Mouse (Mus musculus) layer of hippocampus, adult 9-11 months (tissue): ENCODE results near the gene Tspan3.
A peak's percentile ranks its signal among the peaks of the same experiment; 100 is the strongest.

Experiments
- DNase-seq: peaks from one replicate; pipeline ENCODE4 v3.0.0; 2022

Tspan3 gene

GRCm38 (mm10) chr9:56165377-56165776, at the start of gene Tspan3:
Gene Tspan3, minus strand, starts transcription at chr9:56165477.
- DNase-seq = no peak

GRCm38 (mm10) chr9:56213451-56214291, 48.4 kb upstream of the Tspan3 start:
- DNase-seq = peak; percentile 74

DNA sequence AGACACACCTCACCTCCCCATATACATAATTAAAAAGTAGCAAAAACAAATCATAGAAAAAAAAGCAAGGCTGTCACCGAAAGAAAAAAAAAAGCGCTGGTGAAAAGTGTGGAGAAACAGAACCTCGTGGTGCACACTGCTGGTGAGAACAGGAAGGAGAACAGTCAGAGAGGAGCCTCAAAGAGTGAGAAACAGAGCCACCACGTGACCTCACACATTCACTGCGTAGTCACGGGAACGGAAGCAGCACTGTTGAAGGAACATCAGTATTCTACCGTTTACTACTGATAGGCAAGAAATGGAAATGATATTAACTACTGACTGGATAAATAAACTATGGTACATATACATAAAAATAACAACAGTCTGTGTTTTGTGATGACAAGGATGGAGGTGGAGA, 43.5 kb upstream of the Tspan3 start:
- no peak for DNase-seq

- no peak for DNase-seq
These were observed 42.2 kb upstream of the Tspan3 start for GRCm38 (mm10) chr9:56207516-56207915.

DNA sequence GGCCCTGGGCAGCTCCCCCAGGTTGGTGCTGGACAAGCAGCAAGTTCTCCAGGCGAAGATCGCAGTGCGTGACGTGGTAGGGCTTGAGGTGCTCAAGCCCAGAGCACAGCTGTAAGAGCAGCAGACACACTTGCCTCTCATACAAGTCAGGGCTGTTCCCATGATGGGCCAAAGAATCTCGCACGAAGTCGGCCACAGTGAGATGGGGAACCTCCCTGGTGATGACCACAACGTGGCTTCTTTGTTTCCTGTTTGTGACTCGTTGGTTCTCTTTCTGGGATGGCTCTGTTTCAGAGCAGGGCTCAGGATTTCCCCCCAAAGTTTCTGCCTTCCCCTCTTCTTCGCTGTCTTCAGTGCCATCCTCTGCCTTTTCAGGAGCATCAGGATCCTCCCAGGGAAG, 41.8 kb upstream of the Tspan3 start:
- no peak for DNase-seq

DNA sequence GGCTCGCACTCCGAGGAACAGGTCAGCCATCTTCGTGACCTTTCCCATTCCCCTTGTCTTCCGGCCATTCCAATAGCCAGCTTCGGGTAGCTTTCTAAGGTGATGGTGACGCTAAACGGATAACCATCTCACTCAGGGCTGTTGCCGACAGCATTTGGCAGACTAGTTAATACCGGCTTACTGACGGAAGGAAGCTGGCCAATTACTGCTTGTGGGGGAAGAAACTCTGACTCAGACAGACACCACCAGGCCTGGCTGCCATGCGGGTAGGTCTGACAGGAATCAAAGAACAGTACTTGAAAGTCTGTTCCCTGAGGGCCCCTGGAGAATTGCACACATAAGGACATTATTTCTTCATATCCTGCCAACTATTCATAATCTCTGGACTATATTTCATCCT, 40.1 kb upstream of the Tspan3 start:
- DNase-seq = peak; percentile 21

DNA sequence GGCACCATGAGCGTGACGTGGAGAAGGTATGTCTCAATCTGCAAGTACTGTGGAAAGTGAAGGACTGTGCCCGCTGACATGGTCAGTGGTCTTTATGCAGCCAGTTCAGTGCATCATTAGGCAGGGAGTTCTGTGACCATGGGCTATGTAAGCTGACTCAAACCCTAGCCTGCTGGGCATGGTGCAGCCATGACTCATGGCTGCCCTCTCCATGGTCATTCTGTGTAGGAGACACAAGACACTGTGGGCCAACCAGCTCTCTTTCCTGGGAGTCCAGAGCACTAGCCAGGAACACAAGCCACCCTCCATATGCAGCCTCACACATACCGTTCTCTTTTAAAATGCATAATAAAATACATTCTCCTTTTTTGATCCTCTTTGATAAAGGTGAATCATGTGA, 39.0 kb upstream of the Tspan3 start:
- DNase-seq = no peak

GRCm38 (mm10) chr9:56200645-56201314, 35.5 kb upstream of the Tspan3 start:
- DNase-seq = peak; percentile 65

DNA sequence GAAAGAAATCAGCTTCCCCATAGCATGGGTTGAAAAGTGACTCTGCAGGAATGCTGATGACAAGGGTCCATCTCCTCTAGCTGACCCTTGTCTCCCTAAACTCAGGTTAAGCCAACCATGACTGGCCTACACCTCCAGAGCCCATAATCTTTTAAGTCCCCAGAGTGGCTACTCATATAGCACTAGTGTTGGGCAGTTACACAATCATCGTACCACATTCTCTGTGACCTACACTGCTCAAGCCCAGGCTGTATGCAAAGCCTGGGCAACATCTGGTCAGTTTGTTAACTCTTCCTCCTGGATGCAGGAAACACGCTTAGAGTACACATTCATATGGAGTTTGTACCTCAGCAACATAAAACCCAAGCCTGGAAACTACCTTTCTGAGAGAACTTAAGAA, 34.9 kb upstream of the Tspan3 start:
- DNase-seq = no peak

DNA sequence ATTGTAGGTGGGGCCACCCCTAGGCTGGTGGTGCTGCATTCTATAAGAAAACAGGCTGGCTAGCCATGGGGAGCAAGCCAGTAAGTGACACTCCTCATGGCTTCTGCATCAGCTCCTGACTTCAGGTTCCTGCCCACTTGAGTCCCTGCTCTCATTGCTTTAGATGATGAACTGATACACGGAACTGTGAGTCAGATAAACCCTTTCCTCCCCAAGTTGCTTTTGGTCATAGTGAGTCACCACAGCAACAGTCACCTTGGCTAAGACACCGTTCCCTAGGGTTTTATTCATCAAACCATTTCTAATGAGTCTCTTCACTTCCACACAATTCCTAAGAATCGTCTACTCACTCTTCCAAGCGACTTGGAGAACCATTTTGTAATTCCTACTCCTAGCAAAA, 31.6 kb upstream of the Tspan3 start:
- DNase-seq = no peak

DNA sequence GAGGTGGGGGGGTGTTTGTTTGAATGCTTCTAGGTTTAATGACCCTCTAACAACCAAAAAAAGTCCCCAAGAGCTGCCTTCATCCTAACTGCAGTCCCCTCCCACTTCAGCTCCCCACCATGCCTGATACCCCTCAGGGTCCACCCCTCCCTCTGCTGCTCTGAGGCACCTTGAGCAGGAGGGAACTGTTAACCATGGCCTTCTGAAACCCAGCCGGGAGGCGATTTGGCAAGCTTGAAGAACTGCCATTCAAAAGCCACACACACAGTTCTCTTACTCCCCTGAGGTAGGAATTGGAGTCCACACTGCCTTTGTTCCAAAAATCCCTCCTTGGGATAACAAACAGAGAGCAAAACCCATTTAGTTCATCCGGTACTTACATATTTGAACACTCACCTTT, 29.9 kb upstream of the Tspan3 start:
- no peak for DNase-seq

DNA sequence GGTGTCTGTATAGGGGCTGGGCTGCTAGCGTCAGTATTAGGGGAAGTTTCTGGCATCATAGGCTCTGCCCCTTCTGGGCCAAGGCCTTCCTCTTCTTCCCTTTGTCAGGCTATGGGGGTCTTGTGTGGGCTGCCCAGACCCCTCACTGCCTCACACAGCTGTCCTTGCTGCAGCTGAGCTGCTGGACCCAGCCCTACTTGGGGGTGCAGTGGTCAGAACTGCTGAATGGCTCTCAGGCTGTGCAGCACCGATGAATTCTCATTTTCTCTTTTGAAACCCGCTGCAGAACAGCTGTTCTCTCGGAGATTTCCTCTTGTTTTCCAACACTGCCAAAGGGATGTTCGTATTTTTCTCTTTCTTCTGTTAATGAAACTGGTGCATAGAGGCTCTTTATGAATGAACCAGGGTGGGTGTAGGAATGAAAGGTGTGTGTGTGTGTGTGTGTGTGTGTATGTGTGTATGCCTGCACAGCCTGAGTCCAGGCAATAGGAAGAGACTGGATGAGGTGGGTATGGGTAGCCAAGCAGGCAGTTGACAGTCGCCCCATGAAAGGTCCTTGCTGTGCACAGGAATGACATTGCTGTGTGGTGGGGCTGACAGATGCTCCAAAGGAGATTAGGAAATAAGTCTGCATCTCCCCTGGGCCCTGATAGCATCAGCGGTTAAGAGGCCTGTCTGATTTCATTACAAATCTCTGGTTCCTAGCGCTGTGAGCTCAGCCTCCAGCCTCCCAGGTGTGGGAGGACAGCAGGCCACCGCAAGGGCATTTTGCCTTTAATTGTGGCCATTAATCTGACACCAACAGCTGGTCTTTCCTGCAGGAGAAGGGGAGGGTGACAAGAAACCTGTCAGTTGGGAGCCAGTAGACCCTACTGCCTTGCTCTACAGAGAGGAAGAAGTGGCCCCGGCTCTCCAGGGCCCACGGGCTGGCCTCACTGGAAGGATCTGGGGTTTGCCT, 26.5 kb upstream of the Tspan3 start:
- DNase-seq = no peak

DNA sequence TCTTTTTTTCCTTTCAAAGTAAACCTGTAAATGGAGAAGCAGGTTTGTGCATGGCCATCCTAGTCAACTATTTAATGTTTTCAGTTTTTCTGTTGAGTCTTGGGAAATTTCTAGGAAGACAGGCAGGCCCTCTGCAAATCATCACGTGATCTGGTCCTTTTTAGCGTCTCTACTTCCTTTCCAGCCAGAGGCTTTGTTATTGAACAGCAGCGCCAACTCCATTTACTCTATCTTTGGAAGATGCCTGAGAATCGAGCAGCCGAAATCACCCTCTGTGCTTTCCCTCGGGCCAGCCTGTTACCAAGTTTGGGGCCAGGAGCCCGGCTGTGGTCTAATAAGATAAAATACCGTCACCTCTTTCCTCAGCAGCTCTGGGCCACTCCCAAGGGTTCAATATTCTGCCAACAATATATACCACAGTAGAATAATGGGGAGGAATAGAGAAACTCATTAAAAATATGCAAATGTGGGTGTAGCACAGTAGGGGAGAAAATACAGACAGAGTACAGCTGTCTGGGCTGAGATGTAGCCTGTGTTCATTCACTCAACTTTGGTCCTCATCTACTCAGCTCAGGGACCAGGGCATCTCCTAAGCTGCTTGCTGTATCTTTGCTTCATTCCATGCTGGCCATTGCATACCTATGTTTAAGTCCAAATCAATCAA, 15.0 kb upstream of the Tspan3 start:
- no peak for DNase-seq

GRCm38 (mm10) chr9:56179416-56180117, 14.3 kb upstream of the Tspan3 start:
- DNase-seq = no peak

DNA sequence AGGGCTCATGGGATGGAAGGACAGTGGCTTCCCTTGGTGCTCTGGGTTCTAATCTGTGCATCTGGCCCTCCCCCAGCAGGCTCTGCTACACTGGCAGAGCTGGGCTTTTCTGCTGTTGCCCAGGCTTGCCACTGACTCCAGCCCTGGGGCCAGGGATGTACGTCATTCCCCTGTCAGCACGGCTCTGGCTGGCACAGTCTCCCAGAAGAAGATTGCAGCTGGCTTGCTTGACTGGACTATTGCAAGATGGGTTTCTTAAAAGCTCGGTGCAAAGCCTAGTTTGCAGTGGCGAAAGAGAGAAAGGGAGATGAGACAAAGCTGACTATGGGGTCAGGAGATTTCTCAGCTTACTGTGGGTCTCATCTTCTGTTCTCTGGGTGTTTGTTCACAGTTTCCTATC, 12.1 kb upstream of the Tspan3 start:
- DNase-seq = no peak

DNA sequence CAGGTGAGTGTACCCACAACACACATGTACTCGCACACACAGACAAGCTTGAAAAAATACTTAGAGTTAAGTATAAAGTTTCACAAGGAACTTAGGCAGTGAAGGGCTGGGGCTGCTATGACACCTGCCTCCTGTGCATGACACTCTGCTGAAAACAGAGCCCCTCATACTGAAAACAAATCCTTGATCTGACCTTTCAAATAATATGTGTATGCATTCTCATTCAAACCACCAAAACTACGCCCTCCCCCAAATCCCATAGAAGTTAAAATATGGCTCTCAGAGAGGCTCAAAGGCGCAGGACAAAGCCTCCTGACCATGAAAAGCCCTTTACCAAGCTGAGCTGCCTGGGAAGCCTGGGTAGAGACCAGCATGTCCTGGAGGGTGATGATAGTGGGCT, 10.0 kb upstream of the Tspan3 start:
- no peak for DNase-seq

- no peak for DNase-seq
These were observed 2.4 kb upstream of the Tspan3 start for GRCm38 (mm10) chr9:56167690-56168089.

GRCm38 (mm10) chr9:56166161-56166560, 884 bp upstream of the Tspan3 start:
- no peak for DNase-seq

- DNase-seq = peak; percentile 93
These were observed 4.7 kb downstream of the Tspan3 start for GRCm38 (mm10) chr9:56160341-56161141.

DNA sequence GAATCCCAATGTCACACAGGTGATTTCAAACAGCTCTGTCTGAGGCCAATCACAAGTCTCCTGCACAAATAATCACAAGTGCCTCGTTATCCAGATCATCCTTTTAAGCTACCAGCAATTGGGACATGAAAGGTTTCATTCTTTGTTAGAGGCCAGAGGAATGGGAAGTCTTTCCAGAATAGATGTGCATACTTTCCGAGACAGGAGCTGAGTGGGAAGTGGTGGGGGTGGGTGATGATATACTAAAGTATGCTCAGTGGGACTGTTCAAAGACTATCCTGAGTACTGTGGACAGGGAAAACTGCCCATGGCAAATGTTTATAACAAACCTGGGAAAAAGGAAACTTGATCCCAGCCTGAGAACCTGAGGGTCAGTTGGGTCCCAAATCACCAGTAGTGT, 5.8 kb downstream of the Tspan3 start:
- DNase-seq = no peak

GRCm38 (mm10) chr9:56158077-56158476, 7.2 kb downstream of the Tspan3 start:
- no peak for DNase-seq
